Mouse (Mus musculus) heart, embryonic 16.5 days (tissue): ENCODE data around the gene Tmem132b. TPM values are rescaled to one million over a fixed set of nuclear protein-coding genes. Genes with fewer than 3 reads are reported as not detected.

Experiments
- ATAC-seq: fragments of 200-750 bp; cut with Nextera tagmentation; replicated peaks from 2 replicates; pipeline ENCODE4 v1.8.0; 2017; ENCODE audit warnings: moderate number of reproducible peaks; ENCODE audit not compliant: insufficient read depth, low FRiP score; ENCODE audit errors: extremely low read depth
- H3K27ac ChIP-seq: fragments of 300-500 bp; sonication (generic); 2 replicates; pipeline ENCODE4 v1.5.1; 2014; ENCODE audit warnings: mild to moderate bottlenecking, low read length, control low read depth, moderate library complexity
- H3K27me3 ChIP-seq: fragments of 300-500 bp; sonication (generic); 2 replicates; pipeline ENCODE4 v1.6.1; 2014; ENCODE audit warnings: low read length, mixed read lengths; ENCODE audit not compliant: control insufficient read depth, insufficient read depth
- H3K36me3 ChIP-seq: fragments of 300-500 bp; sonication (generic); 2 replicates; pipeline ENCODE4 v1.6.1; 2014; ENCODE audit not compliant: control insufficient read depth, insufficient read depth
- H3K4me1 ChIP-seq: fragments of 300-500 bp; sonication (generic); 2 replicates; pipeline ENCODE4 v1.6.1; 2014; ENCODE audit warnings: low read length, mixed read lengths; ENCODE audit not compliant: control insufficient read depth, insufficient read depth
- H3K4me2 ChIP-seq: fragments of 300-500 bp; sonication (generic); 2 replicates; pipeline ENCODE4 v1.6.1; 2014; ENCODE audit warnings: low read depth, mild to moderate bottlenecking, control low read depth, low read length
- H3K4me3 ChIP-seq: fragments of 300-500 bp; sonication (generic); 2 replicates; pipeline ENCODE4 v1.5.1; 2014; ENCODE audit warnings: mild to moderate bottlenecking, control low read depth, low read length
- H3K9ac ChIP-seq: fragments of 300-500 bp; sonication (generic); 2 replicates; pipeline ENCODE4 v1.6.1; 2014; ENCODE audit warnings: low read length, control low read depth
- H3K9me3 ChIP-seq: fragments of 300-500 bp; sonication (generic); replicated peaks from 2 replicates; pipeline ENCODE4 v1.6.1; 2016; ENCODE audit warnings: low read length; ENCODE audit not compliant: control insufficient read depth
- WGBS: fragments of 180-500 bp; shearing (Covaris S2); extraction: QIAGEN DNeasy Blood & Tissue Kit; methylation state at CpG from one replicate; pipeline ENCODE4 v1.1.7; 2014; 5-methylcytosine and 5-hydroxymethylcytosine counted together
- polyA plus RNA-seq: library from polyadenylated mRNA; unstranded; fragments of >200 nt; fragmentation: Nextera tagmentation; extraction: Ambion mirVana; gene quantifications from 2 replicates; pipeline ENCODE4 v1.2.1, GENCODE M21; 2015

Tmem132b gene
- polyA plus RNA-seq, 1 experiment from 2014 or later: not detected

- H3K9ac ChIP-seq: no peak overlapping the region
- ATAC-seq: no peak
- no peak overlapping the region for H3K4me2 ChIP-seq
- WGBS: 23% methylated on average over 13 of the region's 13 CpGs
- no peaks in the 10 kb centered on the region for H3K4me1 ChIP-seq
- no peak overlapping the region for H3K4me3 ChIP-seq
- peaks cover 4% of the 10 kb centered on the region; the same call in 1 of the 2 replicates for H3K9me3 ChIP-seq
- H3K27me3 ChIP-seq: peaks cover 14% of the 10 kb centered on the region
- no peak overlapping the region for H3K27ac ChIP-seq
- no peaks in the 10 kb centered on the region for H3K36me3 ChIP-seq
Observed at GRCm38 (mm10) chr5:125546293-125546692, 14.7 kb downstream of the Tmem132b start.

- peaks cover 4% of the 10 kb centered on the region; the same call in 1 of the 2 replicates for H3K9me3 ChIP-seq
- ATAC-seq: no peak
- no peaks in the 10 kb centered on the region for H3K36me3 ChIP-seq
- no peak overlapping the region for H3K4me3 ChIP-seq
- H3K27me3 ChIP-seq: peaks cover 16% of the 10 kb centered on the region
- no peak overlapping the region for H3K9ac ChIP-seq
- WGBS: 30% methylated on average over 11 of the region's 11 CpGs
- no peak overlapping the region for H3K4me2 ChIP-seq
- H3K4me1 ChIP-seq: no peaks in the 10 kb centered on the region
- H3K27ac ChIP-seq: no peak overlapping the region
Observed at GRCm38 (mm10) chr5:125549750-125550489, 18.3 kb downstream of the Tmem132b start.

GRCm38 (mm10) chr5:125555732-125556131 is 24.2 kb downstream of the Tmem132b start:
- H3K27me3 ChIP-seq: 0 out of 2 replicates have a peak, but pooled peaks cover 2% of the 10 kb centered on the region
- 73% methylated on average over 5 of the region's 5 CpGs for WGBS

GRCm38 (mm10) chr5:125563492-125563891 is 31.9 kb downstream of the Tmem132b start:
- no peak for ATAC-seq
- H3K4me3 ChIP-seq: no peak overlapping the region
- no peaks in the 10 kb centered on the region for H3K4me1 ChIP-seq
- no peaks in the 10 kb centered on the region for H3K36me3 ChIP-seq
- H3K9me3 ChIP-seq: no peaks in the 10 kb centered on the region; the same call in 1 of the 2 replicates
- no peak overlapping the region for H3K9ac ChIP-seq
- no peaks in the 10 kb centered on the region for H3K27me3 ChIP-seq
- no peak overlapping the region for H3K4me2 ChIP-seq
- WGBS: 54% methylated on average over 6 of the region's 6 CpGs
- H3K27ac ChIP-seq: no peak overlapping the region

More at GRCm38 (mm10) chr5:125555732-125556131, 24.2 kb downstream of the Tmem132b start:
- no peaks in the 10 kb centered on the region for H3K4me1 ChIP-seq
- H3K36me3 ChIP-seq: no peaks in the 10 kb centered on the region
- H3K4me2 ChIP-seq: no peak overlapping the region
- ATAC-seq: no peak
- H3K4me3 ChIP-seq: no peak overlapping the region
- H3K27ac ChIP-seq: no peak overlapping the region
- no peaks in the 10 kb centered on the region for H3K9me3 ChIP-seq
- H3K9ac ChIP-seq: no peak overlapping the region

- Histone ChIP-seq H3K4me1 (no peaks in the 10 kb centered on the region), H3K36me3 (no peaks in the 10 kb centered on the region), H3K4me3 (no peak overlapping the region), H3K9me3 (no peaks in the 10 kb centered on the region; the same call in 1 of the 2 replicates), H3K4me2 (no peak overlapping the region), H3K27me3 (no peaks in the 10 kb centered on the region), H3K27ac (no peak overlapping the region), H3K9ac (no peak overlapping the region)
- ATAC-seq: no peak
- WGBS: 75% methylated on average over 11 of the region's 11 CpGs
Observed at GRCm38 (mm10) chr5:125565725-125566124, 34.2 kb downstream of the Tmem132b start.

GRCm38 (mm10) chr5:125568457-125568856 is 36.9 kb downstream of the Tmem132b start:
- Histone ChIP-seq H3K4me2 (no peak overlapping the region), H3K9me3 (no peaks in the 10 kb centered on the region), H3K4me1 (no peaks in the 10 kb centered on the region), H3K36me3 (no peaks in the 10 kb centered on the region), H3K27ac (no peak overlapping the region), H3K27me3 (no peaks in the 10 kb centered on the region), H3K9ac (no peak overlapping the region), H3K4me3 (no peak overlapping the region)
- ATAC-seq: no peak

- WGBS: 73% methylated on average over 5 of the region's 5 CpGs
- H3K4me3 ChIP-seq: no peak overlapping the region
- no peak for ATAC-seq
Observed at GRCm38 (mm10) chr5:125572011-125572410, 40.4 kb downstream of the Tmem132b start.

GRCm38 (mm10) chr5:125574886-125575285 is 43.3 kb downstream of the Tmem132b start:
- no peaks in the 10 kb centered on the region for H3K4me1 ChIP-seq
- no peaks in the 10 kb centered on the region for H3K27me3 ChIP-seq
- no peak overlapping the region for H3K4me3 ChIP-seq
- no peak for ATAC-seq
- WGBS: 9% methylated on average over 8 of the region's 8 CpGs
- no peaks in the 10 kb centered on the region for H3K9me3 ChIP-seq
- no peak overlapping the region for H3K4me2 ChIP-seq
- no peak overlapping the region for H3K9ac ChIP-seq
- no peaks in the 10 kb centered on the region for H3K36me3 ChIP-seq
- H3K27ac ChIP-seq: no peak overlapping the region

More at GRCm38 (mm10) chr5:125572011-125572410, 40.4 kb downstream of the Tmem132b start:
- Histone ChIP-seq H3K9ac (no peak overlapping the region), H3K36me3 (no peaks in the 10 kb centered on the region), H3K9me3 (no peaks in the 10 kb centered on the region), H3K4me2 (no peak overlapping the region), H3K27ac (no peak overlapping the region), H3K4me1 (no peaks in the 10 kb centered on the region), H3K27me3 (no peaks in the 10 kb centered on the region)

- Histone ChIP-seq H3K4me1 (no peaks in the 10 kb centered on the region), H3K4me2 (no peak overlapping the region), H3K4me3 (no peak overlapping the region), H3K36me3 (no peaks in the 10 kb centered on the region), H3K27me3 (no peaks in the 10 kb centered on the region), H3K27ac (no peak overlapping the region), H3K9ac (no peak overlapping the region), H3K9me3 (no peaks in the 10 kb centered on the region)
- no peak for ATAC-seq
- 65% methylated on average over 2 of the region's 2 CpGs for WGBS
Observed at GRCm38 (mm10) chr5:125575866-125576265, 44.3 kb downstream of the Tmem132b start.
